Mouse (Mus musculus) hindlimb bud, embryonic 11.5 days (tissue): Measurements from ENCODE around the gene Gan.

Experiments
- DNase-seq: peaks from one replicate; pipeline ENCODE4 v3.0.0-alpha.2; 2012; ENCODE audit warnings: low read depth, low spot score; ENCODE audit errors: extremely low spot score

The Gan gene

DNA sequence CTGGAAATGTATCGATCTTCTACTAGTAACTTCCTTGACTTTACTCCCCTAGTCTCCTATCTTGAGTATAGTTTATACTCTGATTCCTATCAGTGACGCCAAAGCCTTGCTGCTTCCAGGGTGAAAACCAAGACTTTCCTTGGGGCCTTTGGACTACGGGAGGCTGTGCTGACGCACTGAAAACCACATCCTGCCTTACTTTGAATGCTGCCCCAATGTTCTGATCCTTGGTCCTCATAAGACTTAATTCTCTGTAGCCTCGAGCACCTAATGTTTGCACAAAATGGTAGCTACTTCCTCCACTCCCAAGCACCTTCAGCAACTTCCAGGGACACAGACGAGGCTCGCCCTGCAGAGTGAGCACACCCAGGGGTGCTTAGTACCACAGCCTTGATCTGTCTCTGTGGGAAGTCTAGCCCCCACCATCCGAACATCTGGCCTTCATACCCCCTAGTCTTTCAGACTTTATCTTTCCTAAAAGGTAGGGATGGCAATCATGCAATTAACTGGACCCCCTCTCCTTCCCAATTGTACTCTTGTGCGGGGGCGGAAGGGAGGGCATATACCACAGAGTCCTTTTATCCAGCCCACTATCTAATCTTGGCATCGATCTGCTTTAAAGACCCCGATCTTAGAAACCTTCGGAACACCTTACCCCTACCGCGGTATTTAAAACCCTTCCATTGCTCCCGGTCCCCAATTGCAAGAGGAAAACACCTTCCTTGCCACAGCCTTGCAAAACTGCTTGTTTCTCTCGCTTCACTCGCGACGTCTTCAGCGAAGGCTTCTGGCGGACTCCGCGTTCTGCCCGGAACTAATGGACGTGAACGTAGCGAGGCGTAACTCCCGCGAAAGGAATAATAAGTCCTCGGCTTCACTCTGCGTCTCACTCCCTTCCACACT lies 818 bp upstream of the Gan start:
- DNase-seq, result no peak

- peak; percentile 78 for DNase-seq
Observed at GRCm38 (mm10) chr8:117157769-117158091, 205 bp upstream of the Gan start.

DNA sequence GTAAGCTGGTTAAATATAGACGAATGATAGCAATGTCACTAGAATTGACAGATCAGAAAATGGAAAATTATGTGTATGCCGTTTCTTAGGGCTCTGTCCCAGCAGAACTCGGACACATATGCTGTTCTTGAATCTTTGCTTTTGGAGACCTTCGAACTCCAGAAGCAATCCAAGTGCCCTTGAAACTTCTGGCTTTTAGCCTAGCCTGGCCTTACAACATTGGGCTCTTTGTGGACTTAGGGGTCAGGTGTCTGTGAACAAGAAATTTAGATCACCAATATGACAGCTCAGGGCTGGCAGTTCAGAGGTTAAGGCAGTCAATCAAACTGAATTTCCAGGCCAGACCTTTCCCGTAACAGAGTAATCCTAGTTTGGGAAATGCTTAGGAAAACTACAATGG lies 1.1 kb downstream of the Gan start:
- no peak for DNase-seq

DNA sequence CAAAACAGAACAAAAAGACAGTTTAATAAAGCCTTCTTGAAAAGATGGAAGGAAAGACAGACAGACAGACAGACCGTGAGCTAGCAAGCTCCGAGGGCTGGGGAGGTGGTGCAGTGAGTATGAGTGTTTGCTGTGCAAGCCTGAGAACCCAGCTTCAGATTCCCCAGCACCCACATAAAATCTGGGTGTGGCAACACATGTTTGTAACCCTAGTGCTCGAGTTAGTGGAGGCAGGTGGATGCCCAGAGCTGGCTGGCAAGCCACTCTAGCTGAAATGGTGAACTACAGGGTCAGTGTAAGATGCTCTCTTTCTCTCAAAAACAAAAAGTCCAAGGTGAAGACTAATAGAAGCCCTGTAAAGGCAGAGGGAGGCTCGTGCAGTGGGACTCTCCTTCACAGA lies 7.0 kb downstream of the Gan start:
- DNase-seq, result no peak

GRCm38 (mm10) chr8:117165542-117165941 lies 7.6 kb downstream of the Gan start:
- DNase-seq, result no peak

DNA sequence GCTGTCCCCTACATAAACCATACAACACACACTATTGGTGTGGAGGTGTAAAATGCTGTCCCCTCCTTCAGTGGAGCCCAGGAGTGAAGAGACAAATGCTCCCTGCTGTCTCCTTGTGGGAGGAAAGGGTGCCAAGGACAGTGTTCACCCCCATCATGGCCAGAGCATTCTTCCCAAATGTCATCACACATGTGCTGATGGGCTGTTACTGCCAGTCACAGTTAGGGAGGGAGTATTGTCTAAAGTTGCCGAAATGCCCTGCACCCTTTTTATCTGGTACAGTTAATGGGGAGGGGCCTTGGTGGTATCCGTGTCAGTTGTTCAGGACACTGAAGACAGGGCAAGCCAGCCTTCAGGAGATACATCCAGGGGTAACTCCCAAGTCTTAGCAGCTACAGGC lies 8.6 kb downstream of the Gan start:
- no peak for DNase-seq

DNA sequence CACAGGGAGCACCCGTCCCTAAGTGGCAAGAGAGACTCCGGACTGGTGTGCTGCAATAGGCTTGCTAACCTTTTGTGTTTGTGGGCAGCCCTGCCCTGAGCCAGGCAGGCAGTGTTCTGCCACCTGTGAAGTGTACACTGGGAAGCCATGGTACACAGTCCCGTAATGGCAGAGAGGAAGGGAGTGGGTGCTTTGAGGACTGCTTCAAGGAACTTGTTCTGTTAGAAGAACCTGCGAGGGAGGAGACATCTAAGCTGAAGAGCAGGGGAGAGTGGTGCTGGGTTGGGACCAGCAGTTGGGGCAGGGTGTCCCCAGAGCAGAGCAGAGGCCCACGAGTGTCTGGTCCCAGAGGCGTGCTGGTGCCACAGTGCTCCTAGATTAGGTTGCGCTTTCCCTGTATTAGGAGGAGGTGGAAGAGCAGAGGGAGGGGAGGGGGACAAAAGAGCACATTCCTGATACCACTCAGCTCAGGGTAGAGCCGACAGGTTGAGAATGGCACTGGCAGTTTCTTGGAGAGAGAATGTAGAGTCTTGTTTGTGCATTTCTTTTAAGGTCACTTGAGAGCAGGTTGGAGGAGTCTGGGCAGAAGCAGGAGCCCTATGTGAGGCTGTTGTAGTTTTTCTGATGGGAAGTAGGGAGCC lies 9.4 kb downstream of the Gan start:
- no peak for DNase-seq

DNA sequence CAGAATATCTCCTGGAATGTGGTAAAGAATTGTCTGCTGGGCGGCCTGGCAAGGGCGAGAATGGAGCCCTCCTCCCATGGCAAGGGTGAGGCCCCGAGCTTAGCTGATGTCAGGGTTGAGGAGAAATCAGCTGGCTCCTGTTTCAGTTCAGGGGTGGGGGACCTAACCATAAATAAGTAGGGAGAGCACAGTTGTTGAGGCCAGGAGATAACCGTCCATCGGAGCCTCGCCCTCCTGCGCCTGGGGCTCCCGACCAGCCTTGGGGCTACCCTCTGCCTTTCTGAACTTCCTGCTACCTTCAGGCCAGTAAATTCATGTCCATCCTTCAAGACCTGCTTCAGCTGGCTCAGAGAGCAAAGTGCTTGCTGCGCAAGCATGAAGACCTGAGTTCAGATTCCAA lies 10.4 kb downstream of the Gan start:
- no peak for DNase-seq

GRCm38 (mm10) chr8:117171826-117172225 lies 13.9 kb downstream of the Gan start:
- no peak for DNase-seq

- no peak for DNase-seq
Observed at GRCm38 (mm10) chr8:117172904-117173303, 15.0 kb downstream of the Gan start.

DNA sequence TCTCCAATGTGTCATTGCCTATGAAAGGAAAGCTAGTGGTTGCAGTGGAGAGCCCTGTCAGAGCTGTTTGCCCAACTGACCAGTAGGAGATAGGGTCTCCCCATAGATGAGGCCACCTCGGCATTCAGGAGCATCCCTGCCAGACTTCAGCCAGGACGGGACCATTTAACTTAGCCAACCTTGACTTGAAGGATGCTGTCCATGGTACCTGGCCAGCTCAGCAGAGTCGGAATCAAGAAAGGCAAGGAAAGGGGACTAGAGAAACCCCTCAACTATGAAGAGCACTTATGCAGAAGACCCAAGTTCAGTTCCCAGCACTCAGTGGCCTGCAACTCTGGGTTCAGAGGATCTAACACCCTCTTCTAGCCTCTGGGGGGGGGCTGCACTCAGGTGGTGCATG lies 15.8 kb downstream of the Gan start:
- no peak for DNase-seq

GRCm38 (mm10) chr8:117174536-117174935 lies 16.6 kb downstream of the Gan start:
- DNase-seq, result no peak

DNA sequence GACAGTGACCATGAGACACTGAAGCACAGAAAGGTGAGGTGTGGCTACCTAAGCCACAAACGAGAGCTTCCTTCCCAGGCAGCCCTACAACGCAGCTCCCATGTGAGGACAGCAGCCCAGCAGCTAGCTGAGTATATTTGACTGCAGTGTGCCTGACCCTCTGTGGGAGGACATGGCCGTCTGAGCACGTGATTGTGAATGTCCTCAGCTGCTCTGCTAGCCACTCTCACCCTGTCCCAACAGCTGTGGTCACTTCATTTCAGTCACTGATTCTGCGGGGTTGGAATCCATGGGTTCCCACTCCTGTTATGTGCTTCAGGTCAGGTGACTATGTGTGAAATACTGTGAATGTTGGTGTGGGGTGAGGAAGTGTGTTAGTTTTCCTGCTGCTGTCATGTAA lies 18.4 kb downstream of the Gan start:
- no peak for DNase-seq

DNA sequence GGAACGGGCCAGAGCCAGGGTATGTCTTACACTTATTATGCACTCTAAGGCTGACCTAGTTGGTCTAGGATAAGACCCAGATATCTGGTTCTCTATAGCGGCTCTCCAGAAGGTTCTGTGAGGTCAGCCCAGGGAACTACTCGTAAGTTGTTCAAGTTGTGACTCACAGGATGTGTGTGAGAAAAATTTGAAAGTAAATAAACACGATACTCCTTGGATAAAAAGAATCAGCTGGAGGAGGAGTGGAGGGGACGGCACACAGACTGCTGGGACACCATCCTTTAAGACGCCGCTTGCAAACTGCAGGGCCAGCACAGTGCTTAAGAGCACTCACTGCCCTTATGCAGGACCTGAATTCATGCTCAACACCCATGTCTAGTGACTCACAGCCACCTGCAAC lies 19.3 kb downstream of the Gan start:
- no peak for DNase-seq

DNA sequence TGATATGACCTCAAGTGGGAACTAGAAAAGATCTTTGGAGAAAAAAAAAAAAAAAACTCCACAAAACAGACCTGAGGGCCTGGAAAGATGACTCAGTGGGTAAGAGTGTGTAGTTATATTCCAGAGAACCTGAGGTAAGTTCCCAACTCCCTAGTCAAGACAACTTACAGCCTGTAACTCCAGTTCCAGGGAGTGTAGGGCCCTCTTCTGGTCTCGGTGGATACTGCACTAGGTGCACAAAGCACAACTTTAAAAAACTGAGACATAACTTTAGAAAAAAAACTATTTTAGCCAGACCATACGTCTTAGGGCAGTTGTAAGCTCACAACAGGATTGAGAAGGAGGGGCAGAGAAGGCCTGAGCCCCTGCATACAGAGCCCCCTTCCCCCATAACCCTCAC lies 20.1 kb downstream of the Gan start:
- DNase-seq, result no peak

- DNase-seq, result no peak
Observed at GRCm38 (mm10) chr8:117178676-117179075, 20.7 kb downstream of the Gan start.

DNA sequence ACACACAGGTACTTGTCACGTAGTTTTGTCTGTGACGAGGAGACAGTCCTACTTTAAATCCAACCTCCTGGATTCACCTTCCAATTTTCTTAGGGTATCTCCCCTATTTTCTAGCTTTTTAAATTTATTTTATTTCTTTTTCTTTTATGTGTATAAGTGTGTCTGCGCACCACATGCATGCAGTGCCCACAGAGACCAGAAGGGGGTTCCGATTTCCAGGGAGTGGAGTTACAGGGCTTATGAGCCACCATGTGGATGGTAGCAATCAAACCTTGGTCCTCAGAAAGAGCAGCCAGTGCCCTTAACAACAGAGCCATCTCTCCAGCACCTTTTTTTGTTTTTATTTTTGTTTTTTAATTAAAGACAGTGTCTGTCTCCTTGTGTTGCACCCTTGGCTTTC lies 24.8 kb downstream of the Gan start:
- no peak for DNase-seq

DNA sequence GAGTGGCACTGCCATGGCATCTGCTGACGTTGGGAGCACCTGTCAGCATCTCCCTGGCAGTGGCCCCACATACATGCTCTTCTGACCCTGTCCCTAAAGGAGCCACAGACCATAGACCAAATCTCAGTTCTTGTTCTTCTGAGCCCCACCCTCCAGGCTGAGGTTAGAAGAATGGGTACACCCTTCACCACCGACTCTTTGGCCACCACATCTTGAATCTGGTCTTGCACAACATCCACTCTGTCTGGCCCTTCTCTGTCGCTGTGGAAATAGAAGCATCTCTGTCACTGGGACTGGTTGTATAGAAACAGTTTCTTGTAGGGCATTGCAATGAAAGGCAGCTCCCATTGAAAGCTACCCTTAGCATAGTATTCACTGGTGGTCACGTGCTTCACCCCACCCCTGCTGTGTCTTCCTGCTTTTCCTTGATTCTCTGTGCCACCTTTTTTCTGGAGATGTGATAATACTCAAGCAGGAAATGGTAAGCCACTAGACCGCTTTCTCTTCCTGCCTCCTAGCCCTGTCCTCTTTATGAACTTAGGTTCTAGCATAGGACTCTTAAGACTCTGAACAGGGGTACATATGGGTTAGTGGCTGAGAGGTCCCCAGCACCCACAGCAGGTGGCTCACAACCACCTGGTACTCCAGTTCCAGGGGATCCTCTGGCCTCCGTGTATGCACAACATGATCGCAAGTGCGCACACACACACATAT lies 25.9 kb downstream of the Gan start:
- no peak for DNase-seq

GRCm38 (mm10) chr8:117194355-117194754 lies 36.4 kb downstream of the Gan start:
- no peak for DNase-seq

DNA sequence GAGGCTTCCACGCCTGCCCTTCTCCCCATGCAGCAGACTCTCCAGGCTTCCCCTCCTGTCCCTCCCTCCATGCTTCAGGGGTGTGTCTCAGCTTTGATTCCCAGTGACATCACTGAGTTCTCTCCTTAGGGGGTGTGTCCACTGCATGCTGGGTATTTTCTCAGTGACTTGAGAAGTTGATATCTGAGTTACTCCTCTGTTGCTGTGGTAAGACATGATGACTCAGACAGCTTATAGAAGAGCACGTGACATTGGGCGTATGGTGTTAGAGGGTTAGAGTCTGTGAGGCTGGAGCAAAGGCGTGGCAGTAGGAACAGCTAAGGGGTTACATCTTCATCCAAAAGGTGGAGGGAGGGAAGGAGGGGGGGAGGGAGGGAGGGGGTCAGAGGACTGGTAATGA lies 38.7 kb downstream of the Gan start:
- DNase-seq, result no peak

DNA sequence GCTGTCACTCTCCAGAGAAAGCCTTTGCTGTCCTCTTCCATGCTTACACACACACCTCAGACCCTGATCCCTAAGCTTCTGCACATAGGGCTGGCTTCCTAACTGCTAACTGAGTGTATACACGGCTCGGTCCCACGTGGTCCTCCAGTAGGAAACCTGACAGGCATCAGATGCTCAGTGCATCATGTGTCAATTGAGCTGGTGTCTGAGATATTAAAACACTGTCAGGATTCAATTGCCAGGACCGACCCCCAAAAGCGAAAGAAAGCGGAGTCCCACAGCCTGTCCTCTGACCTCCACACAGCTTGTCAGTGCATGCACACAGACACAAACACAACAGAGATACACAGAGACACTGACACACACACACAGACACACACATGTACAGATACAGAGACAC lies 39.6 kb downstream of the Gan start:
- no peak for DNase-seq
